Mouse (Mus musculus) small intestine, adult 2 months (tissue): ENCODE results near the gene Coro7.

Experiments
- CTCF ChIP-seq: fragments of 200-500 bp; IDR thresholded peaks from 2 replicates; pipeline ENCODE4 v1.5.1; 2012; ENCODE audit warnings: low read depth, mild to moderate bottlenecking, control low read depth, inconsistent platforms, low read length, moderate library complexity, mixed read lengths; ENCODE audit not compliant: insufficient replicate concordance, insufficient read length; ENCODE audit errors: extremely low read depth
- POLR2A ChIP-seq: fragments of 200-500 bp; IDR thresholded peaks from 2 replicates; pipeline ENCODE4 v1.6.1; 2012; ENCODE audit warnings: low read depth, mild to moderate bottlenecking, control low read depth, inconsistent platforms, low read length, moderate library complexity

- no peak for TF ChIP-seq POLR2A
- no peak for TF ChIP-seq CTCF
Measured at GRCm38 (mm10) chr16:4711173-4711572, 31.6 kb upstream of the Coro7 start.
